Mouse (Mus musculus): ENCODE data around the gene Gchfr.

GRCm38 (mm10) chr2:119156081-119156680 is 11.4 kb upstream of the Gchfr start:
- TF ChIP-seq POLR2A (IDR thresholded peaks at IDR 0.05; ENCODE audit: borderline replicate concordance, extremely low read depth, insufficient read depth, insufficient read length, poor library complexity, severe bottlenecking) (no peak), CTCF (IDR thresholded peaks at IDR 0.05; ENCODE audit: borderline replicate concordance, extremely low read depth, insufficient read depth, insufficient read length) (no peak)
